Mouse (Mus musculus) urinary bladder, postnatal 14 days (tissue): ENCODE measurements around the gene LTO1.
A peak's percentile ranks its signal among the peaks of the same experiment; 100 is the strongest.
"Not testable (repeated sequence)": the region's sequence is repeated elsewhere in the genome, so short reads cannot be mapped to it uniquely, and the experiment has no call there.

Experiments
- DNase-seq: peaks from one replicate; pipeline ENCODE4 v3.0.0; 2021; ENCODE audit warnings: low spot score

Gene LTO1

GRCm38 (mm10) chr7:144914948-144915750, at the start of gene LTO1:
TSS of gene LTO1 (plus strand) at chr7:144915100.
- peak; percentile 90 for DNase-seq

GRCm38 (mm10) chr7:144867161-144867560, 47.7 kb upstream of the LTO1 start:
- DNase-seq, result no peak

- DNase-seq, result no peak
These were observed 47.3 kb upstream of the LTO1 start for GRCm38 (mm10) chr7:144867602-144868001.

- no peak for DNase-seq
These were observed 42.5 kb upstream of the LTO1 start for GRCm38 (mm10) chr7:144872420-144872819.

GRCm38 (mm10) chr7:144873160-144873559, 41.7 kb upstream of the LTO1 start:
- no peak for DNase-seq

GRCm38 (mm10) chr7:144874226-144874625, 40.7 kb upstream of the LTO1 start:
- no peak for DNase-seq

- DNase-seq, result no peak
These were observed 36.5 kb upstream of the LTO1 start for GRCm38 (mm10) chr7:144878401-144878800.

GRCm38 (mm10) chr7:144883106-144883505, 31.8 kb upstream of the LTO1 start:
- peak; percentile 25 for DNase-seq

- no peak for DNase-seq
These were observed 27.2 kb upstream of the LTO1 start for GRCm38 (mm10) chr7:144887672-144888071.

- DNase-seq, result no peak
These were observed 26.2 kb upstream of the LTO1 start for GRCm38 (mm10) chr7:144888564-144889299.

GRCm38 (mm10) chr7:144890661-144891060, 24.2 kb upstream of the LTO1 start:
- not testable (repeated sequence) for DNase-seq

- DNase-seq, result no peak
These were observed 23.0 kb upstream of the LTO1 start for GRCm38 (mm10) chr7:144891863-144892262.

GRCm38 (mm10) chr7:144892322-144892721, 22.6 kb upstream of the LTO1 start:
- DNase-seq, result no peak

- peak; percentile 41 for DNase-seq
These were observed 20.7 kb upstream of the LTO1 start for GRCm38 (mm10) chr7:144894191-144894590.

- no peak for DNase-seq
These were observed 20.2 kb upstream of the LTO1 start for GRCm38 (mm10) chr7:144894706-144895105.

GRCm38 (mm10) chr7:144895305-144896111, 19.4 kb upstream of the LTO1 start:
- DNase-seq, result peak; percentile 79

- DNase-seq, result no peak
These were observed 18.3 kb upstream of the LTO1 start, which contains the start of gene Fgf15 for GRCm38 (mm10) chr7:144896294-144897218. TSS of gene Fgf15 (plus strand) at chr7:144896531.

GRCm38 (mm10) chr7:144898506-144898905, 16.4 kb upstream of the LTO1 start:
- no peak for DNase-seq

- not testable (repeated sequence) for DNase-seq
These were observed 9.4 kb upstream of the LTO1 start for GRCm38 (mm10) chr7:144905514-144905913.

GRCm38 (mm10) chr7:144906708-144907397, 8.0 kb upstream of the LTO1 start:
- peak; percentile 59 for DNase-seq

- no peak for DNase-seq
These were observed 7.1 kb upstream of the LTO1 start for GRCm38 (mm10) chr7:144907793-144908192.
